Mouse (Mus musculus) Patski (cell line): ENCODE results near the gene Zic1. TPM values are rescaled to one million over a fixed set of nuclear protein-coding genes. Genes with fewer than 3 reads are reported as not detected.

ENCODE experiments used
- ATAC-seq: fragments of 100-300 bp; one replicate; pipeline ENCODE4 v1.8.0; 2021
- CTCF ChIA-PET: fragments of 350-600 bp; sonication (Branson Sonifier 250); formaldehyde crosslinking; loops from one replicate; lab custom pipeline; 2022; ENCODE audit warnings: inconsistent platforms; lab: Charles Lee
- POLR2A ChIA-PET: fragments of 350-600 bp; sonication (Branson Sonifier 250); formaldehyde crosslinking; loops from one replicate; lab custom pipeline; 2022; ENCODE audit warnings: antibody characterized with exemption, inconsistent platforms; lab: Charles Lee
- DNase-seq: peaks from one replicate; pipeline ENCODE4 v3.0.0-alpha.2; 2011; ENCODE audit warnings: low read depth, low spot score
- H3K27me3 ChIP-seq: fragments of 371-371 bp; one replicate; pipeline ENCODE4 v1.5.1; 2021
- CTCF ChIP-seq: fragments of 100-300 bp; IDR thresholded peaks from one replicate; pipeline ENCODE4 v1.5.1; 2021
- in situ Hi-C: fragments of 300-500 bp; cut with MboI; formaldehyde crosslinking; loops from 3 replicates; pipeline ENCODE4 v1.11.1; 2018; ENCODE audit warnings: low pct_unique_long_range_greater_than_20kb, mixed read lengths
- polyA plus RNA-seq: library from polyadenylated mRNA; unstranded; gene quantifications from one replicate; pipeline ENCODE4 v1.2.3, GENCODE M21; 2021

The Zic1 gene
- polyA plus RNA-seq, 1 experiment from 2014 or later, result not detected

DNA sequence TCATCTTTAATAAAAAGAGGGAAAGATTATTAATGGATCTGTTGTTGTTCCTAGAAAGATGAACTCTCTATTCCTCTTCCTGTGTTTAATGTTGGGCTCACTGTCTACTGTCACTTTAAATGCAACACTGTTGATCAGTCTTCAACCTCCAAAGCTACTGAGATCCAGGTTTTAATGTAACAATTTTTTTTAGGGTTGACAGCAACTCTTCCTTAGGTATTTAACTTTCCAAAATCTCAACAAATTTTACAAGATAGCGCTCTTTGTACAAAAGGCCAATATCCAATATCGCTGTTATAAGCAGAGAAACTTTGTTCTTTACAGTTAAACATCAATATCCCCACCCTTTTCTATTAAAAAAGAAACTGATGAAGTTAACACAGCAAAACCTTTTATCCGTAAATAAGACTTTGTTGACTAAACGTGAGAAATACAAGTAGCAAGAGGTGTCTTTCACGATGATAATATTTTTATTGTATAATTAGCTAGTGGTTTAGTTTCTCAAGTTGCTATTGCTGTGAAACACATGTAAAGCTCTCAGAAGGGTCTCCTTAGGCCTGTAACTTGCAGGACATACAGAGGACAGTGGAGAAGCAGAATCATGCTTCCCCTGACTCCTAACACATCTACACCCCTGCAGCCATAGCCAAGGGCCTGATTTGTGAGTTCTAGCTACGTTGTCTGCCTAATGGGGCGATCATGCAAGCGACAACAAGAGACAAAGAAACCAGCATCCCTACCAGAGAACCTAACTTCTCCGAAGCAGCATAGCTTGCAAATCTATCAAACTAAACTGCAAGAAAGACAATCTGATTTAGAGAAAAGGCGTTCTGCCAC lies 6.5 kb downstream of the Zic1 start:
- no peak for ATAC-seq
- TF ChIP-seq CTCF, result no peak
- DNase-seq, result no peak
- ChIA-PET CTCF (no interaction called here), POLR2A (no interaction called here)
- H3K27me3 ChIP-seq, result peaks cover 77% of the 10 kb centered on the region
- in situ Hi-C loops, result no loop called here

DNA sequence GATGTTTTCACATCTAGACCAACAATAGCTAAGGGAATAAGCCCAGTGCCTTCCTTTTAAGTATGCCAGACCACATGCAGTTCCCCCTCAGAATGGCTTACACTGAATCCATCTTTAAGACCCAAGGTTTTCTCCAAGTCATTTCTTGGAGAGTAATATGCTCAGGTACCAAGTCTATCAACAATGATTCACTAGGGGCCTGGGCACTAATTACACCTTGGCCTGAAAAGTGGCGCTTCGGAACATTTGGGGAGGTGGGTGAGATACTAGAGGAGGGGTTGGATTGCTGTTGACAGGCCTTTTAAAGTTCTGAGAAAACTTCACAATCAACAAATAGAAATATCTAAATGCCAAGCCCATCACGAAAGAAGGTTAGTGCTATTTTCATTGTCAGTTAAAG lies 8.3 kb downstream of the Zic1 start:
- ATAC-seq (no peak), DNase-seq (no peak)
- CTCF ChIA-PET, result no interaction called here
- POLR2A ChIA-PET, result no interaction called here
- no peak for TF ChIP-seq CTCF
- H3K27me3 ChIP-seq, result peaks cover 75% of the 10 kb centered on the region
- in situ Hi-C loops, result no loop called here

DNA sequence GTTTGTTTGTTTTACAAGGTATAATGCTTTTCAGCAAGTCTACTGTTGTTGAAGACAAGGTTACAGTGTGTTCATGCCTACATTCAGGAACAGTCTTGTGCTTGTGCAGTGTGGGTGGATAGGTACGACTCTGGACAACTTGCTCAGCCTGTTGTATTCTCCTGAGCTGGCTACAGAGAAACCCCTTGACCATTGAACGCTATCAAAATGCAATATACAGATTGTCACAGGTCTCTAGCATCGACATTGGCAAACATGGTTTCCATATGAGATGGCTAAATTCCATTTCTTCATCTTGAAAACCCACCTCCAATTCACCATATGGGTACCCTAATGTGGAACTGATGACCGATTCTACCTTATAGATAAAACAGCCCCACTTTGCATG lies 9.3 kb downstream of the Zic1 start:
- ATAC-seq, result no peak
- POLR2A ChIA-PET, result no interaction called here

DNA sequence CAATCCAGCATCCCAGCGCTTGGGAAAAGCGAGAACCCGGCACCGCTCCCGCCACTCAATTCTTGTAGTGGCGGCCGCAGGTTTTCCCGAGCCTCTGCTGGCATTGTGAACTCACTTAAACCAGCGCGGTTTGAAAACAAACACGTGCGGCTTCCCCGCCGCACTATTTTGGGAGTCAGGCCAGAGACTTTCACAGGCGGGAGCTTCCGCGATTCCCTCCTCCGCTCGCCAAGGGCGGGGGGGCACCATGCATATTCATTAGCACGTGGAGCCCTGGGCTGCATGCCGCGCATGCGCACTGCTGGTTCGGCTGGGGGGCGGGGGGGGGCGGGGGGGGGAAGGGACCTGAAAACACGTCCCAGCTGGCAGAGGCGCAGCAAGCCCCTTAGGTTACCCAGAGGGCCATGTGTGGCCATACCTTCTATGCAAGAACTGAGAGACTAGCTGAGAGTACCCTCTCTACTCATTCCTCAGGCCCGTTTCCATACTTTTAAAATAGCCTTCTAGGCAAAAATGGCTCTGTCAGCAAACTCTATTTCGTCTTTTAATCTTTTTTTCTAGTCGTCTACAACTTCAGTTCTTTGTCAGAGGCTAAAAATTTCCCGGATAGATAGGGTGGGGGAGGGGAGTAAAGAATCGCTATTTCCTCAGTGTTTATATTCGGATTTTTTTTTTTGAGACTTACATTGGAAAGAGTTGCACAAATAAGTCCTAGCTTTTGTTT lies 9.8 kb downstream of the Zic1 start:
- POLR2A ChIA-PET, result interaction anchor here (0.5 kb wide), 1 partner anchor 458 kb away, joined by 6 read pairs; no protein-coding TSS in a partner anchor
- H3K27me3 ChIP-seq, result peaks cover 78% of the 10 kb centered on the region
- TF ChIP-seq CTCF, result no peak
- ATAC-seq (no peak), DNase-seq (no peak)
- CTCF ChIA-PET, result interaction anchor here (0.8 kb wide), 1 partner anchor 35 kb away, joined by 3 read pairs; no protein-coding TSS in a partner anchor
- in situ Hi-C loops, result no loop called here

More for the DNA sequence above, 9.3 kb downstream of the Zic1 start:
- in situ Hi-C loops, result no loop called here
- TF ChIP-seq CTCF, result no peak
- CTCF ChIA-PET, result interaction anchor here (0.8 kb wide), 1 partner anchor 36 kb away, joined by 3 read pairs; no protein-coding TSS in a partner anchor
- H3K27me3 ChIP-seq, result peaks cover 75% of the 10 kb centered on the region
- DNase-seq, result no peak

DNA sequence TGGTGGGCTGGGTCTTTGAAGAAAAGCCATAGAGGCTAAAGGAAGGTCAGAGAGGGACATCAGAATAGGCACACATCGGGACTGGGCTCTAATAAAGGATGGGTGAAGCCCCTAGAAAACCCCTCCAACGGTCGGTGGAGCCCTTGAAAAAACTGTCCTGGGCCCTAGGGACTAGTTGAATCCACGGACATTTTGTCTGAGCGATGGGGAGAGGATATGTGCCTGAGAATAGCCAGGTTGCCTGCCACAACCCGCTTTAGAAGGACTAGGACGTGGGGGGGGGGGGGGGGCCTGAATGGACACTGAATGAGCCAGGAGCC lies 10.4 kb downstream of the Zic1 start:
- ATAC-seq (no peak), DNase-seq (no peak)
- POLR2A ChIA-PET, result interaction anchor here (0.5 kb wide), 1 partner anchor 458 kb away, joined by 6 read pairs; no protein-coding TSS in a partner anchor
- CTCF ChIA-PET, result no interaction called here
- H3K27me3 ChIP-seq, result peaks cover 78% of the 10 kb centered on the region
- in situ Hi-C loops, result no loop called here
- no peak for TF ChIP-seq CTCF

DNA sequence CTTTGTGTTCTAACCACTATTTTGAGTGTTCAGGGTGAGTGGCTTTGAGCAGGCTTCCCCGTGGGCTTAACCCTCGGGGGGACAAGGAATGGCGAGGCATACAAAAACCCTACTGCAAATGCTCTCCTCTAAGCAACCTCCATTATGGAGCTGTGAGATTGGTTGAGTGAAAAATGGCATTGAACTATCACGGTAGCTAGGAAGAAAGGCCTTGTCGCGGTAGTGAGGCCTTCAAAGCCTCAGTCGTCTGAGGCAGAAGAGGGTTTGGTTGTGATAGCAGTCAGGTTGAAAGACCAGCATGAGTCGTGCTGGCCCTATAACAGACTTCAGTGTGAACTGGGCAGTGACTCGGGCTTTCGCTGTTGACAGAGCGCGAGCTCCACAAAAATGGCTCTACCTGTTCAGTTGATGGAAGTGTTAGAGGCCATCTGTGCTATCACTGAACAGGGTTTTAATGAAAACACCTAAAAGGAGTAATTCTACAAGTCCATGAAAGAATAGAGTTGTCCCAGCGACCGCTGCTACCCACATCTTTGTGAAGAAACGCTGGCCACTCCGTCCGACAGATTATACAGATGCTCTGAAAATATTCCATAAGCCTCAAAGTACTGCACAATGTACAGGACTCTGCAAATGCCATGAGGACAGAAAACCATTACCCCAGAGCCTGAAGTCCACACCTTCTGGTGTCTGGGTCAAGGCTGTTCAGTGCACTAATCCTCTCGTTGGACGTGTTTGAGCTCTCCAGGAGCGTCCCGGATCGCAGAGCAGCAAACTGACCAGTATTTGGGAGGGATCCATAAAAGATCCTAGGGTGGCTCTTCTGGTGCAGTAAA lies 11.0 kb downstream of the Zic1 start:
- in situ Hi-C loops, result no loop called here
- H3K27me3 ChIP-seq, result peaks cover 75% of the 10 kb centered on the region
- no peak for TF ChIP-seq CTCF
- ATAC-seq (no peak), DNase-seq (no peak)
- ChIA-PET CTCF (no interaction called here), POLR2A (no interaction called here)

DNA sequence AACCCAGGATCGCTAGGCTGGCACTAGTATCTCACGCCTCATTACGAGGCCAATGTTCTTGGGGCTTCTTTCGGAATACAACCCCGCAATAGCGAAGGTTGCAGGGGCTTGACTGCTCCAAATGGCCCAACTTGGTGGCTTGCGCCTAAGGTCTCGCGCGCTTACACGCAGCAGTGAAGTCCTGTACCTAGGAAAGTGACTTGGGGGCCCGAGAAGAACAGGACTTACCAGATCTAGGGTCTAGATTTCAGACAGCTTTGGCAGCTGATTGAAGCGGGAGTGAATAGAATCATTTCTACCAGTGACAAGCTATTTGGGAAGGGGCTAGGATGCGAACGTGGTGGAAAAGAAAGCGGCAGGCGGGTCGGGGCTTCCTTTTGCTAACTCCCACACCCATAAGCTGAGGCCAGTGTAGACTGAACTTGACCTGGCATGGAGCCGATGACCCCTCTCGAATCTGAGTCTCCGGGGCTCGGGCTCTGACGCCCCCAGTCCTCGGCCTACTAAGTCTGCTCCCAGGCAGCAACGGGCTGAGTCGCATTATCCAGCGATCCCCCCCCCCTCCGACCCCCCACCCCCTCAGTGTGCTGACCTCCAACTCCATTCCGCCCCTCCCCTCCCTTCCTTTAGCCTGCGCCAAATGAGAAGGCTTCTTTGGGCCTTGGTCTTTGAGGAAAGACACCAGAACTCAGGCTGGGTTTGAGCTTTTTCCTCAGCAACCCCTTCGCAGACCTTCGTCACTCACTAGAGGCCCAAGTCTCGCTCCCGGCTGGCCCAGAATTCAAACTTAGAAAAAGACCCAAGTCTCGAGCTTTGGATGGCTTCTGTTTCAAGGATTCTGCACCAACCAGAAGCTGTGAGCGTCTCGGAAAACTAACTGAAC lies 11.8 kb downstream of the Zic1 start:
- no peak for TF ChIP-seq CTCF
- in situ Hi-C loops, result no loop called here
- CTCF ChIA-PET, result interaction anchor here (0.6 kb wide), 1 partner anchor 42 kb away, joined by 3 read pairs; no protein-coding TSS in a partner anchor
- no peak for ATAC-seq
- DNase-seq, result no peak
- H3K27me3 ChIP-seq, result peaks cover 75% of the 10 kb centered on the region
- POLR2A ChIA-PET, result no interaction called here

DNA sequence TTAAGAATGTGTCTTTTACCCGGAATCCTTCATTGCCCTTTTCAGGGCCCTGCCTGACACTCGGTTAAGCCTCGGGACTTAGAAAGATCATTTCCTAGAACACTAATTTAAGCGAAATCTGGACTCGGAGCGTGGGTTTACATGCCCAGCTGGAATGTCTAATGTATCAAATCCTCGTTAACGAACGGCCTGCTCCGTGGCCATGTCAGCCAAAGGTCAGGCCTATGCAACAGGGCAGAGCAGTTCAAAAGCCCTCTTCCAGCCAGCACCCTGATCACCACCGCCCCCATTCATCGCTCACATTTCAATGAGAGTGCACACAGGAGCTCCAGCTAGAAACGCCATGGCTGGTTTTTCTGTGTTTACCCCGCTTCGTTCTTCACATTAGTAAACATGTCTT lies 12.8 kb downstream of the Zic1 start:
- in situ Hi-C loops, result no loop called here
- ChIA-PET POLR2A (no interaction called here), CTCF (no interaction called here)
- TF ChIP-seq CTCF, result no peak
- H3K27me3 ChIP-seq, result peaks cover 69% of the 10 kb centered on the region
- DNase-seq (no peak), ATAC-seq (no peak)

DNA sequence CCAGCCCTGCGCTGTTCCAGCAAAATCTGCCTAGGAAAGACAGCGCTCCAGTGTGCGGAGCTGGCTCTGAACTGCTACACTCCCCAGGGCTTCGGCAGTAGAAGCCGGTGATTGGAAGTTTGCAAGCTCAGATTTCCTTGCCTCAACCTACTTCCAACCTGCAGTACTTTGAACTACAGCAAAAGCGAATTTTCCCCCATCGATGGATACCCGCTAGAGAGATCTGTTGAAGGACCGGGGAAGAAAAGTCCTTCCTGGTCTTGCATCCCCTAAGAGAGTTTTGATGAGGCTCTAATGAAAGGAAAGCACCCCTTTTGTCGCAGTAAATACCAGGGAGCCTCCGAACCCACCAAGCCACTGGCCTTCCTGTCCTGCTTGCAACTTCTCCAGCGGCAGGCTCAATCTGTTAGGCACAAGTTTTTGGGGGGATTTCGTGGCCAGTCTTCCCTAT lies 13.6 kb downstream of the Zic1 start:
- peaks cover 62% of the 10 kb centered on the region for H3K27me3 ChIP-seq
- in situ Hi-C loops, result no loop called here
- no peak for ATAC-seq
- ChIA-PET POLR2A (no interaction called here), CTCF (no interaction called here)
- no peak for DNase-seq
- TF ChIP-seq CTCF, result no peak
